Mouse (Mus musculus) heart, adult 9 months (tissue): ENCODE measurements around the gene Slc45a1.

ENCODE experiments used
- DNase-seq, 2 experiments: peaks; one replicate each; pipeline ENCODE4 v3.0.0; 2022; ENCODE audit warnings: low spot score in 2 of 2

The Slc45a1 gene

DNA sequence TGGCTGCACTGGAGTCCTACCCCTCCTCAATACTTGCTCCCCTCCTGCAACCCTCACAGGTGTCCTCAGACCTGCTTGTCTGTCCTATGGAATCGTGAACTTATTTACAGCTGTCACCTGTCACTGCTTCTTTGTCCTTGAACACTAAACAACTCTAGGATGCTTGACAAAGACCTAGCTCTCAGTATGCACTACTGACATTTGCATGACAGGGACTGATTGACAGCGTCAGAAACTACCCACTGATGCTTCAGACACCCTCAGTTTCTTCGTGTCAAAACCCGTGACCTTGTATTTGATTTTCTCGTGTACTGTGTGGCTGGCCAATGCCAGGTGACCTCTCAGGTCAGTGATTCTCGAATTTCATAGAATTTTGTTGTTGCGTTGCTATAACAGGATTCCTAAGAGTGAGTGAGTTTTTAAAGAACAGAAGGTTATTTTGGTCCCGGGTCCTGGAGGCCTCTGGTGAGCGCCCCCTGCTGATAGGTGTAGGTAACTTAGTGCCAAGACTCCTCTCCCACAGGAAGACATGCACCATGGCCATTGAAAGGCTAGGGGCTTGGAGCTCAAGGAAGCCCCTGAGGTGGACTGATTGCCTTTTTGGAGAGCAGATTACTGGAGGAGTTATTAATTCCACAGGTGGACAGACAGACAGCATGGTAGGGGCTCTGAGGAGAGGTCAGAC lies 8.1 kb upstream of the Slc45a1 start:
- DNase-seq, result no peak

DNA sequence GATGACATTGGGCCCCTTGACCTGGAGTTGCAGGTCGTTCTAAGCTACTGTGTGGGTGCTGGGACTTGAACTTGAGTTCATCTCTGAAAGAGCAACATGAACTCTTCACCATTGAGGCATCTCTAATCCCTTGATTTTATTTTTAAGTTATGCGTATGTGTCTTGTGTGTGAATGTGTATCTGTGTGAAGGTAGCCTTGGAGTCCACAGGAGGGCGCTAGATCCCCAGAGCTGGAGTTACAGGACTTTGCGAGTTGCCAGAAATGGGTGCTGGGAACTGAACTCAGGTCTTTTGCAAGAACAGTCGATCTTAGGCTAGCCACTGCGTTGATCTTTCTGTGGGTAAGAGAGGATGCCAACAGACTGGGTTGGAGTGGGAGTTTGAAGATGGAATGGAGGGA lies 4.5 kb upstream of the Slc45a1 start:
- no peak for DNase-seq

DNA sequence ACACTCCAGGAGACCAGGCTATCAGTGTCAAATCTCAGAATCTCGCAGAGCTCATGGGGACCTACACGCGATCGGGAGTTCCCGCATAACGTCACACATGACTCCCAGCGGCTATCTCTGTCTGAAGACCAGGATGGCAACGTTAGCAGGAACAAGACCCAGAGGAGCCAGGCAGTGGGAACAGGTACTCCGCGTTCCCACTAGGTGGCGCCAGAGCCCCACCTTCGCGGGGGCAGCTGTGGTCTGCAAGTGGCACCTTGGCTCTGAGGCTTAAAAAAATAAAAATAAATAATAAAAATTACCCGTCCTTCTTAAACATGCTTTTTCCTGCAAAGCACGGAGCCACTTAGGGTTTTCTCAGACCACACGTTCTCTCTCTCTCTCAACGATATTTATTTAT lies 4.0 kb upstream of the Slc45a1 start:
- DNase-seq, result peak; percentile 65 to 80

DNA sequence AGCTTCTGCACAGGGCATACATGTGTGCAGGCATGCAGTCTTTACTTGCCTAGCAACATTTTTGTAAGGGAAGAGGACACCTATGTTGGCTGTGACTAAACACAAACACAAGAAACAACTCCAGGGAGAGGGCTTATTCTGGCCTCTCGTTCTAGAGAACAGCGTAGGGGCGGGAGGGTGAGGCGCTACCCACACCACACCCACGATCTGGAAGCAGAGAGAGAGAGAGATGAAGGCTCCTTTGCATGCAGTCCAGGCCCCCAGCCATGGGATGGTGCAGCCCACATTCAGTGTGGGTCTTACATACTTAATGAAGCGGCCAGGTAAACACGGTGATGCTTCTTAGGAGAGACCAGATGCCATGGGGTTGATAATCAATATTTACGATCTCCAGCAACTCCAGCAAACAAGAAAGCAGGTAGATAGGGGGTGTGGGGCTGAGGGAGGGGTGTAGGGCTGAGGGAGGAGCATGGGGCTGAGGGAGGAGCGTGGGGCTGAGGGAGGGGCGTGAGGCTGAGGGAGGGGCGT lies 1.2 kb upstream of the Slc45a1 start:
- DNase-seq, result no peak

DNA sequence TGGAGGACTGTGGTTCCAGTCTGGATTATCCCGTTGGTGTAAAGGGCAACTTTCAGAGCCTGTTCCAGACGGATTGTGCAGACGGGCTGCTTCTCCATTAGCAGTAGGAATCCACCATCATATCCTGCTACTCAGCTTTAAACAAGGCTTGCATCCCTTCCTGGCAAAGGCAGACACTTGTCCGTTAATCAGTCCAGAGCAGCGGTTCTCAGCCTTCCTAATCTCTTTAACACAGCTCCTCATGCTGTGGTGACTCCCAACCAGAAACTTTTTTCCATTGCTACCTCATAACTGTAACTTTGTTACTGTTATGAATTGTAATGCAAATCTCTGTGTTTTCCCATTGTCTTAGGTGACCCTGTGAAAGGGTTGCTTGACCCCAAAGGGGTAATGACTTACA lies 2.6 kb downstream of the Slc45a1 start:
- DNase-seq, result no peak

DNA sequence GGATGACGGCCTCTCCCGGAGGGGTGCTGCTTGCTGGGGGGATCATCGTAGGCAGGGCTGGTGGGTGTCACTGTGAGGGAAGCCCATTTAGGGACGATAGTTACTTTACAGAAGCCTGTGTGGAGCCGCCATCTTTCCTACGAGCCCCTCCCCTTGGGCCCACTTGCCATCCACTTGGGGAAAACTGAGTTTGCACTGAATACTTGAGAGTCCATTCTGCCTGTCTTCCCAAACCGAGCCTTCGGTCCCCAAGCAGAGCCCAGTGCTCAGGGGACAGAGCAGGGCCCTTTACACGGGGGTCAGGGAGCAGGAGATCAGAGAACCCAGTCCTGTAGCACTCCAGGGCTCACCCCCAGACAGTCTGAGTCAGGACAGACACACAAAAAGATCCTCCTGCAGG lies 7.7 kb downstream of the Slc45a1 start:
- DNase-seq, result no peak

DNA sequence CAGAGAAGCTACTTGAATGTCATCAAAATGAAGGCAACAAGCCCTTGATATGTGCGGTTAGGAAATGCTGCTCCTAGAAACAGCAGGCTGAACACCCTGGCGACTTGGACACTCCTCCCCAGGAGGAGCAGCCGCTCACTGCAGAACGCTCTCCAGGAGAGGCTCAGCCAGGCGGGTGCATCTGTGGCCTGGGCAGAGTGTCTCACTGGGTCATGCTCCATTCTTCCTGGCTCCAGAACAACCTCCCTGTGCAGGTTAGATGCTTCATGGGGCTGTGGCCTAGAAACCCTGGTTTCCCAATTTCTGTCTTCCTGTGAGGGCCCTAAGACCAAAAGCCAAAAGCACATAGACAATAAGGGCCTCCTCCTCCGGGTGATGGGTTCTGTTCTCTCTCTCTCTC lies 15.3 kb downstream of the Slc45a1 start:
- no peak for DNase-seq

DNA sequence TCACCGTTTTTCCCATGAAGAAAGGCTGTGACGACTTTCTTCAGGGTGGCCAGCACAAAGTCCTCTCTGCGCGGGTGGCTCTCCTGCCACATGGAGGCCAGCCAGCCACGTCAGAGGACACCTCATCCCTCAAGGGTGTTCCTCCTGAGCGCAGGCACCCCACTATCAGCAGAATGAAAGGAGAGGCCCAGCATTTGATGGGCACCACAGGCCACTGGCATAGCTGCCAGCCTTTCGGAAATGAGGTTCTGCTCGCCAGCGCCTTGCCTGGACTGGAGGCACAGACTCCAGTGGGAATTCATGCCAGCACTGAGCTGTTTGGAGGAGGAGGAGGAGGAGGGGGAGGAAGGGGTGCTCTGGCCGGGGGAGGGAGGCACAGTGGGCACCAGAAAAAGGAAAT lies 16.4 kb downstream of the Slc45a1 start:
- DNase-seq, result no peak

DNA sequence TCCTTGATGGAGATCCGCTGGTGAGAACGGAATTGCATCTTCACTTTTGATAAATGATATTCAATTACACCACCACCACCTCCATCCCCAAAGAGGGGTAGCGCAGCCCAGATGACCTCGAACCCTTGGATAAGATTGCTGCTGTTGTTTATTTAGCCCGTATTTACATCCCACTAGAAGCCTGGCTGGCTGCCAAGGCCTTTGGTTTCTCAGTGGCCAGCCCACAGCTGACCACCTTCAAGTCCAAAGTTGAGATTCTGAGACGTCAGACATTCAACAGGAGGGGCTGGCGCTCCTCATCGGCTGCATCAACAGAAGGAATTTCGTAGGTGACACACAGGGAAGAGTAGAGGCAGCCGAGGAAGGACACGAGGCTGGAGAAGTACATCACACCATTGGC lies 22.7 kb downstream of the Slc45a1 start:
- no peak for DNase-seq

DNA sequence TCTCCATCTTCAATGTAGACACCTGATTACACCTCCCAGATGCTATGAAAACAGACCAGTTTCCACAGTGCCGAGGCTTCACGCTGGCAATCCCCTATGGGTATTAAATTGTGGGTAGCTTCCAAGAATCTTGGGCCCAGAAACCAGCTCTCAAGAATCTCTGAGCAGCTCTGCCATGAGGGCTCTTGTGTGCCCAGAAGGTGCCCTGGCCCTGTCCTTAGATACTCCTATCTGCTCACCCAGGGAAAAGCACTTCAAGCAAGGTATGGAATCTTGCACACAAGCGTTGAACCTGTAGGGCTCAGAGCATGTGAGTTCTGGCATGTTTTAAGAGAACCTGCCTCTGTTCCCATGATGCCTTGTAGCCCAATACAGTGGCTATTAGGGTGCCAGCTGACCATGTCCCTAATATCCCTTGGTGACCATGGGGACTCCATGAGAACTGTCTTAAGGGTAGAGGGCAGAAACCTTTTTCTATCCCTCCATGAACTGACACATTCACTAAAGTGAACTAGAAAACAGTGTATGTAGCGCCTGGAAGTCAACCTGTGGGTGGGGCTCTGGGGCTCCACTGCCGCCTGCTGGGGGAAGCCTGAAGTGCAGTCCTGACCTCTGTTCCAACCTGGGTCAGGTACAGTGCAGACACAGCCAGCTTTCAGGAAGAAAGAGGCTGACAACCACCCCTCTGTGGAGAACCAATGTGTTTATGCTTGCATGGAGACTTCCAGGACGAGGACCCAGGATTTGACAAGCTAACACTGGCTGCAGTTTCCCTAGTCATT lies 25.8 kb downstream of the Slc45a1 start:
- peak in 1 of 2 experiments; percentile 61 for DNase-seq

DNA sequence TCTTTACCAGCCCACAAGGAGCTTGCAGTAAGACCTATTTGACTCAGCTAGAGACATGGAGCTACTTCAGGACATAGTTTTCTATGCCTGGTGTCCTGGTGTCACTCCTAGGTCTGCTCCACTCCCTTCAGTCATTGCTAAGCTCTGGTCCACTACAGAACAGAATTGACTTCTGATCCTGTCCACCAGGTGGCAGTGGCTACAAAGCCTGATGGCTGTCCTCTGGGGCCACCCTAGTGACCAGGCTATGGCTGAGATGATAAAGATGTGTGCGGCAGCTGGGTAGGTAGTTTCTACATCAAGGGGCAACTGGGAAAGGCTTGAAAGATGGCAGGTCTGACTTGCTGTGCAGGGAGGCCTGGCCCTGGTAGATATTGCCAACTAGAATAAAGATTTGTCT lies 26.5 kb downstream of the Slc45a1 start:
- DNase-seq, result peak; percentile 59 to 71

DNA sequence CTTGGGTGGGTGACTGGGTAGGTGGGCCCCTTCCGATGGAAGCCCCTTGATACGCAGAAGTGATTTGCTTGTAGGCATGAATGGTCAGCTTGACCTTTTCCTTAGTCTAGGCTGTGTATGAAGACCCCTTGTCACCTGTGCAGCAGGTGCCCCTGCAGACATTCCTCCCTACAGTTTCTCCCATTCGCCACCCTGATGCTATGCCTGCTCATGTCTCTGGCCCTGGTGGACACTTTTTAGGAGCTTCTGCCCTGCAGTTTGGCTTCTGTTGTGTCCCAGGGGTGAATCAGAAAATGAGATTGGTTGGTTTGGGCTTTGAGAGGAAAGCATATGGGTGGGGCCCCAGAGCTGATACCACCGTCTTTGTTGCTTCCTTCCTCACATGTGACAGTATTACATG lies 27.0 kb downstream of the Slc45a1 start:
- DNase-seq, result no peak

DNA sequence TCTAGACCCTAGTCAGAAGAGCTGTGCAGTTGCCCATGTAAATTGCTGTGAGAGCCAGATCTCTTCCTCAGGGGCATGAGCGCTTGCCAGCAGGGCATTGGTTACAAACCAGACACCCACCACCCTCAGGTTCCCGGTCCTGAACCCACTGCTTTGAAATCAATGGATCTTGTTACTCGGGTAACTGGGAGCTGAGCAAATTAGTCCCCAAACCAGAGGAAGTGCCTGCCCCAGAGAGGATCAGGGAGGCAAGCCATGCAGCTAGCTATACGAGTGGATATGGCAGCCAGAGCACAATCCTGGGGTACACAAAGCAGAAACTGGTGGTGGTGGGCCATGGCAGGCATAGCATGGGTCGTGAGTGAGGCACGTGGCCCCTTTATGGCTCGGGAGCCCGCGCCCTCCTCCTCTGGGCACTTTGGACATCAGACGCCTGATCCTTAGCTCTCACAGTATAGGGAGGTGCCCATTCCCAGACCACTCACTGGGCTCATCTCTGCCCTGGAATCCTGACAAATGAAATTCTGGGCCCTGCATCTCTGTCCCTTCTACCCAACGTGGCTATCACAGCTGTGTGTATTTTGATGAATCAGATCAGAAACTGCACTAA lies 27.7 kb downstream of the Slc45a1 start:
- no peak for DNase-seq

DNA sequence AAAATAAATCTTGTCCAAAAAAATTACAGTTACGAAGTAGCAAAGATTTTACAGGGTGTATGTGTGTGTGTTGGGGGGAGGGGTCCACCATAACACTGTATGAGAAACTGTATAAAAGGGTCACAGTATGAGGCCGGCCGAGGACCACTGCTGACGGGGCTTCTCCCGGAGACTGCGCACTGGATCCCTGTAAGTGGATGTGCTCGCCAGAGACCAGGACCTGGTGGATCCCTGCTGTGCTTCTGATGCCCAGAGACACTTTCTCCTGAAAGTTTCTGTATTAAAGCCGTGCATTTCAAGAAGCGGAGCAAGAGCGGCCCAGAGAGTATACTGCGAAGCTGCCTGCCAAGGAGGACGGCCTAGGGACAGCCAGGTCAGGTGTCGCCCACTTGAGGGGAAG lies 29.3 kb downstream of the Slc45a1 start:
- DNase-seq, result no peak

DNA sequence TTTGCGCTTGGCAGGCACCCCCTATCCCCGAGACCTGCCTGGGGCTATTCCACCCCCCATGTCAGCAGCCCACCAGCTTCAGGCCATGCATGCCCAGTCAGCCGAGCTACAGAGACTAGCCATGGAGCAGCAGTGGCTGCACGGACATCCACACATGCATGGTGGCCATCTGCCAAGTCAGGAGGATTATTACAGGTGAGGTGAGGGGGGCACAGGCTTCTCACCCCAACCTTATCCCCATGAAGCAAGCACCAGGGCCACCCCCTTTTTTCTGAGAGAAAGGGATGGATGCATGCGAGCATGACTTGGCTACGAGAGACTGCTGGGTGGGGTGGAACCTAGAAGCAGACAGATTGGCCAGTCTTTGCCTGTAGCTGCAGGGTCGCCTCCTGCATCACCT lies 33.0 kb downstream of the Slc45a1 start:
- no peak for DNase-seq

DNA sequence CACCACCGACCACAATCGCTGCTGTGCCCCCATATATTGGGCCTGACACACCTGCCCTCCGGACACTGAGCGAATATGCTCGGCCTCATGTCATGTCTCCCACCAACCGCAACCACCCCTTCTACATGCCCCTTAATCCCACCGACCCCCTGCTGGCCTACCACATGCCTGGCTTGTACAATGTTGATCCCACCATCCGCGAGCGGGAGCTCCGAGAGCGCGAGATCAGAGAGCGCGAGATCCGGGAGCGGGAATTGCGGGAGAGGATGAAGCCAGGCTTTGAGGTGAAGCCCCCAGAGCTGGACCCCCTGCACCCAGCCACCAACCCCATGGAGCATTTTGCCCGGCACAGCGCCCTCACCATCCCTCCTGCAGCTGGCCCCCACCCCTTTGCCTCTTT lies 35.1 kb downstream of the Slc45a1 start:
- no peak for DNase-seq

DNA sequence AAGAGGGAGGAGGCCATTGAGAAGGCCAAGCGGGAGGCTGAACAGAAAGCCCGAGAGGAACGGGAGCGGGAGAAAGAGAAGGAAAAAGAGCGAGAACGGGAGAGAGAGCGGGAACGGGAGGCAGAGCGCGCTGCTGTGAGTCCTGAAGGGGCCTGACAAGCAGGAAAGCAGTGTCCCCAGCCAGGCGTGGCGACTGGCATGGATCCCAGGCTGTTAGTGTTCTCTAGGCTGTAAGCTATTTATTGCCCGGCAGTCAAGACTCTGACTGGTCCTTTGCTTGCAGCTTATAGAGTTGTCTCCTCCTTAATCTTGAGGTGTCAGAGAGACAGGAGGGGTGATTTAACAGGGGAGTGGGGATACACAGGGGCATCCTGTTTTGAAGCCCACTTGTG lies 35.9 kb downstream of the Slc45a1 start:
- no peak for DNase-seq

DNA sequence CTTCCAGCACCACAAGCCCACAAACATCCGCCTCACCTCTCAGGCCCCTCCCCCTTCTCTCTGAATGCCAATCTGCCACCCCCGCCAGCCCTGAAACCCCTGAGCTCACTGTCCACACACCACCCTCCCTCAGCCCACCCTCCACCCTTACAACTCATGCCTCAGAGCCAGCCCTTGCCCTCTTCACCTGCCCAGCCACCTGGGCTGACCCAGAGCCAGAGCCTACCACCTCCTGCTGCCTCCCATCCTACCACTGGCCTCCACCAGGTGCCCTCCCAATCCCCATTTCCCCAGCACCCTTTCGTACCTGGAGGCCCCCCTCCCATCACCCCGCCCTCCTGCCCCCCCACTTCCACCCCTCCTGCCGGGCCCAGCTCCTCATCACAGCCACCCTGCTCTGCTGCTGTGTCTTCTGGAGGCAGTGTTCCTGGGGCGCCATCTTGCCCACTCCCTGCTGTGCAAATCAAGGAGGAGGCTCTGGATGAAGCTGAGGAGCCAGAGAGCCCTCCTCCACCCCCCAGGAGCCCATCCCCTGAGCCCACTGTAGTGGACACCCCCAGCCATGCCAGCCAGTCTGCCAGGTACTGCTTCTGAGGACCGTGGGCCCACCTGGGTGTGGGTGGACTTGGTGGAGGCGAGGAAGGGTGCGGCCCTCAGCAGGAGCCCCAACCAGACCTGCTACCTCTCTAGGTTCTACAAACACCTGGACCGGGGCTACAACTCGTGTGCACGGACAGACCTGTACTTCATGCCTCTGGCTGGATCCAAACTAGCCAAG lies 36.5 kb downstream of the Slc45a1 start:
- DNase-seq, result no peak

DNA sequence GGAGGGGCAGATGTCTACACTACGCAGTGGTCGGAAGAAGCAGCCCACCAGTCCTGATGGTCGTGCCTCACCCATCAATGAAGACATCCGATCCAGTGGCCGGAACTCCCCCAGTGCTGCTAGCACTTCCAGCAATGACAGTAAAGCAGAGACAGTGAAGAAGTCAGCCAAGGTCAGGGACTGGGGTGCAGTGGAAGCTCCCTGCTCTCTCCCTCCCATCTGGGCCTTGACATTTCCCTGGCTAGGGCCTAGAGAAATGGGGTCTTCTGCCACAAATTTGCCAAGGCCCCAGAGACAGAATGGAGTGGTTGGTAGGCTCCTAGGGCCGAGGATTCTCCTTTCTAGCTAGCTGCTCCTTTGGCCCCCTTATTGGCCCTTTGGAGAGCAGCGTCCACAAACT lies 38.3 kb downstream of the Slc45a1 start:
- DNase-seq, result no peak

DNA sequence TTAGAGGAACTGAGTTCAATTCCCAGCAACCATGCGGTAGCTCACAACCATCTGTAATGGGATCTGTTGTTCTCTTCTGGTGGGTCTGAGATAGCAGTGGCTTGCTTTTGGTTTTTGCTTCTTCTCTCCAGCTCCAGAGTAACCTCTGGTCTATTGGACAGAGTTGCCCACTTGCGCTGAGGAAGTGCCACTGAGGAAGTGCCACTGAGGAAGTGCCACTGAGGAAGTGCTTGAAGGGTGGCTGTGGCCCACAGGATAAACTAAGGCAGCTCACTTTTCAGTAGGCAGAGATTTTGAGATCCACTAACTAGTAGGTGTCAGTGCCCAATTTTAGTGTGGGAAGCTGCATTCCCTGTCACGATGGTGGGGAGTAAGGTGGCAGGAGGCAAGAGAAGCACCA lies 43.3 kb downstream of the Slc45a1 start:
- no peak for DNase-seq

DNA sequence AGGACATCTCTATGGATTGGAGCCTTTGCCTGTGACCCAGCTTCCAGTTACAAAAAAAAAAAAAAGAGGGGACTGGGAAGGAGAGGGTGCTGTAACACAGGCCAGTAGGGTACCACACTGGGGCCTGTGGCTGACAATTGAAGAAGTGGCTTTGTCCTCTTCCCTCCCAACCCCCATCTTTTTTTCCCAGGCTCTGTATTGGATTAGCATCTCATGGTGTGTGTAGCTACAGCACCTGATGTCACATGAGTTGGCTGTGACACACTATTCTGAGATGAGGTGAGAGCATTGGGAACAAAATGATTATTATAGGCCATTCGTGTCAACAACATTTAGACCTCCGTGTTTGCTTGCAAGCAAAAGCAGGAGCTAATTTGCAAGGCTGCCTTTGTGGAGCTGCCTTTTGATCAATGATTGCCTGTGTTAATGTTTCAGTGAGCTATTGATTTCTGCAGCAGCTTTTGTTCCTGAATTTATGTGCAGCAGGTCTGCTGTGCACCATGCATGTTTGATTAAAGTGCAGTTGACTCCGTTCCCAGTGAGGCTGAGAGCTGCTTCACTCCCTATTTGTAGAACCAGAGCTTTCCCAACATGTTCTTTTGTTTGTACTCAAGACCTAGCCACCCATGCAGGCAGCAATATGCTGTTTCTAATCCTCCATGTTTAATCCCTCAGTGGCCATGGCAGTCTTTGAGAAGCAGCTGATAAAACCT lies 45.4 kb downstream of the Slc45a1 start:
- no peak for DNase-seq

DNA sequence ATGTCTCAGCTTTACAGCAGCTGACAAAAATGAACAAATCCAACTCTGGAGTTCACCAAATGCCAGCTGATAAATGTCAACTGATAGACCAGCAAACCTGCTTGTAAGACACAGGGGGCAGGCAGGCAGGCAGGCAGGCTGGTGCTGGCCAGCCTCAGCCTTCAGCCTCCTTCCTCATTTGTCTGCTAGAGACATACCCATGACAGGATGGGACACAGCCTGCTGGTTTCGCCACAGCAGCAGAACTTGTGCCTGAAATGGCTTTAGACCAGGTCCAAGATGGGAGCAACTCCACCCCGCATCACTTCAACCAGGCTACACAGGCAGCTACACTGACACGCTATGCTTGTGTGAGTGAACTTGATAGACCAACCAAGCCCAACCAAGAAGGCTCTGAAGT lies 46.2 kb downstream of the Slc45a1 start:
- no peak for DNase-seq
